Mouse (Mus musculus) heart, adult 2 months (tissue): ENCODE data around the gene Rnase10.

Experiments used
- CTCF ChIP-seq: fragments of 200-600 bp; IDR thresholded peaks from 2 replicates; pipeline ENCODE4 v1.8.1; 2022; ENCODE audit warnings: antibody characterized with exemption, mild to moderate bottlenecking, moderate library complexity
- POLR2A ChIP-seq: fragments of 200-500 bp; IDR thresholded peaks from 2 replicates; pipeline ENCODE4 v1.6.1; 2011; ENCODE audit warnings: mild to moderate bottlenecking, low read depth, low read length, control low read depth; ENCODE audit not compliant: insufficient read depth

GRCm38 (mm10) chr14:51017256-51017655, 9.7 kb downstream of the Rnase10 start:
- no peak for TF ChIP-seq CTCF
- TF ChIP-seq POLR2A: peak; percentile 19; the same call in 1 of the 2 replicates
